Mouse (Mus musculus) ovary, postnatal 10 days (tissue): ENCODE data around the gene Trmt5.
A peak's percentile ranks its signal among the peaks of the same experiment; 100 is the strongest.

Source experiments
- DNase-seq: peaks from one replicate; pipeline ENCODE4 v3.0.0; 2022; ENCODE audit warnings: low spot score

Trmt5 gene

GRCm38 (mm10) chr12:73286287-73287092 lies at the start of gene Trmt5, which contains the start of gene Slc38a6:
Gene Trmt5, minus strand, starts transcription at chr12:73286710.
Gene Slc38a6, plus strand, starts transcription at chr12:73286779.
- DNase-seq = peak; percentile 74

- no peak for DNase-seq
Observed at GRCm38 (mm10) chr12:73334051-73334551, 47.6 kb upstream of the Trmt5 start.

- DNase-seq = no peak
Observed at GRCm38 (mm10) chr12:73332701-73333100, 46.2 kb upstream of the Trmt5 start.

- DNase-seq = no peak
Observed at GRCm38 (mm10) chr12:73330236-73330635, 43.7 kb upstream of the Trmt5 start.

GRCm38 (mm10) chr12:73328448-73329167 lies 42.1 kb upstream of the Trmt5 start:
- no peak for DNase-seq

- DNase-seq = no peak
Observed at GRCm38 (mm10) chr12:73327381-73327780, 40.9 kb upstream of the Trmt5 start.

- no peak for DNase-seq
Observed at GRCm38 (mm10) chr12:73325617-73326016, 39.1 kb upstream of the Trmt5 start.

GRCm38 (mm10) chr12:73325181-73325580 lies 38.7 kb upstream of the Trmt5 start:
- no peak for DNase-seq

GRCm38 (mm10) chr12:73324742-73325141 lies 38.2 kb upstream of the Trmt5 start:
- DNase-seq = no peak

- no peak for DNase-seq
Observed at GRCm38 (mm10) chr12:73324180-73324586, 37.7 kb upstream of the Trmt5 start.

GRCm38 (mm10) chr12:73317706-73318686 lies 31.5 kb upstream of the Trmt5 start:
- no peak for DNase-seq

GRCm38 (mm10) chr12:73308711-73309110 lies 22.2 kb upstream of the Trmt5 start:
- DNase-seq = no peak

- DNase-seq = no peak
Observed at GRCm38 (mm10) chr12:73307750-73308149, 21.2 kb upstream of the Trmt5 start.

GRCm38 (mm10) chr12:73304636-73305035 lies 18.1 kb upstream of the Trmt5 start:
- no peak for DNase-seq

- no peak for DNase-seq
Observed at GRCm38 (mm10) chr12:73300531-73300930, 14.0 kb upstream of the Trmt5 start.

- DNase-seq = no peak
Observed at GRCm38 (mm10) chr12:73298621-73299020, 12.1 kb upstream of the Trmt5 start.

- no peak for DNase-seq
Observed at GRCm38 (mm10) chr12:73295505-73296140, 9.1 kb upstream of the Trmt5 start.

- no peak for DNase-seq
Observed at GRCm38 (mm10) chr12:73294884-73295283, 8.4 kb upstream of the Trmt5 start.

GRCm38 (mm10) chr12:73288626-73289025 lies 2.1 kb upstream of the Trmt5 start:
- no peak for DNase-seq

GRCm38 (mm10) chr12:73287609-73288008 lies 1.1 kb upstream of the Trmt5 start:
- DNase-seq = no peak

GRCm38 (mm10) chr12:73274921-73275320 lies 11.6 kb downstream of the Trmt5 start:
- DNase-seq = no peak
